Mouse (Mus musculus) left cerebral cortex, adult 11 months (tissue): ENCODE measurements at regions not wholly inside any gene's neighbourhood (a gene's known extent, or its start where the extent isn't known, plus 50 kb on each side); places are given as distances from the start of the nearest gene placed in this dataset.

ENCODE experiments used
- DNase-seq: peaks from one replicate; pipeline ENCODE4 v3.0.0; 2022; ENCODE audit warnings: low spot score

DNA sequence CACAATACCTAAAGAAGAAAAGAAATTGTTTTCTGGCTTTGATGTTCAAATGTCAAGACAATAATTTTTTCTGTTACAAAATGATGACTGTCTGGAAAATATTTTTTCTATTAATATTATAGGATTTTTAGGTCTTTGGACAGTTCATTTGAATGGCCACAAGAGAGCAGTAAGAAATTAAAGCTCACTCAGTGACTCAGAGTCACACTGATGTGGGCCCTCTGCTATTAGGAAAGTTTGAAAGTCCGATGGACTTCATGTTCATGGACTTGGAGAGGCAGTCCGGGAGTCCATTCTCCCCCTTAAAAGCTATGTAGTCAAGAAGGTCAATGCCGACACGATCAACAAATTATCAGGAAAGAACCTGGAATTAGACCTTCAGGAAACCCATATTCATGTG is 657.0 kb downstream of the Mecom start:
- DNase-seq: no peak

DNA sequence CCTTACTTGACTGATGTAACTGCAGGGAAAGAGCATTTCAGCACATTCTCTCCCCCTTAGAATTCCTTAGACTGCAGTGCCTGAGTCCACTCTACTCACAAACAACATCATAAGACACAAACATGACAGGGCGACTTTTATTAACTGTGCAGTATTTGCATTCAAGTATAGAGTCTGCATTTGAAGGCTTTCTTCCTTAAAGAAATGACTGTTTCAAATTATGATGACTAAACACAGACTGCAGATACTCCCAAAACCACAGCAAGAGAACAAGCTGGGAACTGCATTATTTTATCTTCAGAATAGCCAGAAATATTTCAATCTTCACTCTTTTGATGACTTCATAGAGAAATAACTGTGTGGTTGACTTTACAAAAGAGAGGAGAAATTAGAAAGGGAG is 657.5 kb downstream of the Mecom start:
- DNase-seq: no peak

DNA sequence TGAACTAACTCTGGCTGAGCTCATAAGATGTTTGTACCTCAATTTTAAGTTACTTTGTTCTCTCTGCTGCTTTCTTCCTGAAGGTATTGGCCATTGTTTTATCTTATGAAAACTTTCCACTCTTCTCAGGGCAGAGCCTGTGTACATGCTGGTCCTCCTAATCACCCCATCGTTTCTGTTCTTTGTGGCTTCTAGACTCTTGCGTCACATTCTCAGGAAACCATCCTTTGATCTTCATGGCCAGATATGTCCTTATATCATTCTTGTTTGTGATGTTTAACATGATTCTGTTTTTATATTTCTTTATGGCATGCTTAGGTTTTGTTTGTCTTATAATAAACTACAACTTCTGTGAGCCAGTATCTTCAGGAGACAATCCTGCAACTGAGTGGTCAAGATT is 658.2 kb downstream of the Mecom start:
- DNase-seq: no peak

- no peak for DNase-seq
Measured at GRCm38 (mm10) chr3:29879966-29880365, 667.8 kb downstream of the Mecom start.

GRCm38 (mm10) chr3:29875768-29876167 is 672.0 kb downstream of the Mecom start:
- no peak for DNase-seq

DNA sequence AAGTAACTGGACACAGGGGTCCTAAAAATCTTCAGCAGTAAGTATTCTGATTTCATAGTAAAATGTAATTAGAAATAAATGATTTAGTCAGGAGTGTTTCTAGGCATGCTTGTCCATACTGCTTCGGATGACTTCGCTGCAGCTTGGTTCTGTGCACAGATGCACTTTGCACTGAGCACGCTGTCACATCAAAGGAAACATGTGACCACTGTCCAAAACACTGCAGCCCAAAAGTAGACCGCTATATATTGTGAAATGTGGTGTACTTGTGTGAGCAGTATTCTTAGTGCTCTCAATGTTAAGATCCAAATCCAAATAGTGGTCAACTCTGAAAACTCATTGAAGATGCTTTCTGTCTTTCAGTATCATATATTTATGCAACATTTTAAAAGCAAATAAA is 685.4 kb downstream of the Mecom start:
- no peak for DNase-seq

DNA sequence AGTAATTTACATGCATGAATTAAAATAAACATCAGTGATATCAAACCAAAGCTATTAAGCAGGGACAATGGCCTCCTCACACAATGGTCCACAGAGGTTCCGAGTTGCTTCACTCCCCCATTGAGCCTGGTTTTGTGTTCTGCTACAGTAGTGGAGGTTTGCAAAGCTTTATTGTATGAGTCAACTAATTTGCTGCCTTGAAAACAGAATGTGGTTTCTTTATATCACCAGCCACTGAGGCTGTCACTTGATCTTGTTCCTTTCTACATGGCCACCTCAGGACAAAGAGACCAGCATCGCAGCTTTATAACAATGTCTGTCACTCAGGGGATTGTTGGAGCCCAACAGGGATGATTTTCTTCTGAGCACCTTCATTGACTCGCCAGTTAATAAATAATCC is 695.3 kb downstream of the Mecom start:
- DNase-seq: no peak

- no peak for DNase-seq
Measured at GRCm38 (mm10) chr3:29835432-29835831, 712.4 kb downstream of the Mecom start.

GRCm38 (mm10) chr3:29834884-29835283 is 712.9 kb downstream of the Mecom start:
- DNase-seq: no peak

DNA sequence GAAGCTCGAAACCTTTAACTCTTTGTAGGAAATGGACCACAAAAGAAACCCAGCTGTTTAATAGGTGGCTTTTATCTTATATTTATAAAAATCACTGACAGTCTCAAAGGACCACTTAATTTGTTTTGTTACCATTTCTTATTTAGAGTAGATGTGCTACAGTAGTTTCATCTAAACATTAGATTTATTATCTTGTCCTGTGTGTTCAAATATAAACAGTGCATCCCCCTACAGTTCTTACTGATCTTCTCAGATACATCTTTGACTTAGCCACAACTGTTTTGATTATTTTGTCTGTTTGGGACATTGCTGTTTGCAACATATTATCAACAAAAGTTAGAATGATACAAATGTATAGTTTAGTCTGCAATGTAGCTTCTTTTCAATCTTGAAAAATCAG is 716.5 kb downstream of the Mecom start:
- no peak for DNase-seq

- no peak for DNase-seq
Measured at GRCm38 (mm10) chr3:29822622-29823370, 725.0 kb downstream of the Mecom start.

- DNase-seq: no peak
Measured at GRCm38 (mm10) chr3:29816964-29817363, 730.8 kb downstream of the Mecom start.

DNA sequence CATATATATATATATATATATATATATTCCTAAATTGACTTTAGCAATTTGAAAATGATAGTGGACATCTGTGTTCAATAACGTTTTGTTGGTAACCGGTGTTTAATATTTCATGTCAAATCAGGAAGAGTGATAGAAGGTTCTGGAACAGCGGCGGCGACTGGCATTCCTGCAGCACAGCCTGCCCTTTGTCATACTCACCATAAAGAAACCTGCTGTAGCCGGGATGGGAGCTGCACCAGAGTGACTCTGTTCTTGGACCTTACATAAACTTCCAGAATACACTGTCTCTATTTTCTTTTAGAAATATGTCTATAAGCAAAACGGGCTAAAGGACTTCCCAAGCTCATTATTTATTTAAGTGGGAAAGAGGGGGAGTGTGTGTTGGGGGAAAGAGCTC is 731.5 kb downstream of the Egfem1 start:
- DNase-seq: no peak

DNA sequence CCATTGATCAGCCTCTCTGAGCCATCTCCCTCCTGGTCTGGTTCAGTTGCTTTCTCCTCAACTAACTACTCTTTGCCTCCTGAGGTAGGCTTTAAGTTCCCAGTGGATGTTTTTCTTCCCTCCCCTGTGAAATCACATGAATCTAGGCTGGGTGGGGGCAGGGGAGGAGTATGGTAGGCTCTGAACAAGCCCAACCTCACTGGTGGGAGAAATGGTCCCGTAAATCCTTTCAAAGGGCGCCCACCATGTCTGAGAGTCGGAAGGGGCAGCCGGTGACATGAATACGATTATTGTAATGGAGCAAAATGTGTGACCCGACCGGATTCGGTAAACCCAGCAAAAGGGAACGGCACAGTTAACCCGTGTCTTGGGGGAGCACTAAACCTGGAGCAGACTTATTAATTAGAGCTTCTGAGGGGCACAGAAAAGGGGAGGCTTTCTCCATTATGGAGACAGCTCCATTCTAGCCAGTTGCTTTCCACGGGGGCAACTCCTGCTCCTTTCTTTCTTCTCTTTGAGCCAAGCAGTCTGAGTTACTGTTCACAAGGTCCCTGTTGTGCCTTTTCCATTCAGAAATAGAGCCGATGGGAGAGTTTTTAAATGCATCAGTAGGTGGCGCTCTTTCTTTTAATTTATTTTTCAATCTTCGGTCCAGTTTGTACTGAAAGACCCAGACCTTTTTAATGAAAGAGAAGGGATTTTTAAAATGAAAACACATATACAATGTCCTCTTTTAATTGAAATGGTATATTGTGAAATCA is 730.8 kb downstream of the Egfem1 start:
- peak; percentile 10 for DNase-seq

DNA sequence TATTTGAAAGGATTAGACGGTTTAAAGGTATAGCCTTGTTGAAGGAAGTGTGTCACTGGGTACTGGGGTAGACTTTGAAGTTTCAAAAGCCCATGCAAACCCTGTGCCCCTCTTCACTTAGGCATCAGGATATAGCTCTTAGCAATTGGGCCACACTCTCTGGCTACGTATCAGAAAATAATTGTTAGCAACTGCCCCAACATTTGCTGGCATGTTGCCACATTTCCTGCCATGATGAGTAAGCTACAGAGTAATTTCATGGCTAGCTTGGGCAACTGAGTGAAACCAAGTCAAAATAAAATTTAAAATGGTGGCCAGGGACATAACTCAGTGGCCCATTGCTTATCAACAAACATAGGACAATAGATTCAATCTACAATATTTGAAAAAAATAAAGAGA is 724.2 kb downstream of the Egfem1 start:
- DNase-seq: no peak

DNA sequence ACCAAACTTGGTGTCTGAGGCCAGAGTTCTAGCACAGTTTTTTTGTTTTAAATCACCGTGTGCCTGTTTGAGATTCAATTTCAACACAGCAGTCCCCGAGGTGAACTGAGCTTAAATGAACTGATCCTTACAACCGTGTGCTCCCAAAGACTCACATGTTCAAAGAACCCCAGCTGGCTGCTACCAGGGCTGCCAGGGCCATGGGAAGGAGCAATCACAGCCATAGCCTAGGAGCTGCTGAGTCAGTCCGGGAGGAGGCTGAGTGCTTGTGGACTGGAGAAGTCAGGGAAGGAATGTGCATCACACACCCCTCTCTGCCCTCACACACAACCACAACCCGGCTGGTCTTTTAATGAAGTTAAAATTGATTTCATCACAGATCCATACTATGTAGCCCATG is 721.6 kb downstream of the Egfem1 start:
- DNase-seq: no peak

DNA sequence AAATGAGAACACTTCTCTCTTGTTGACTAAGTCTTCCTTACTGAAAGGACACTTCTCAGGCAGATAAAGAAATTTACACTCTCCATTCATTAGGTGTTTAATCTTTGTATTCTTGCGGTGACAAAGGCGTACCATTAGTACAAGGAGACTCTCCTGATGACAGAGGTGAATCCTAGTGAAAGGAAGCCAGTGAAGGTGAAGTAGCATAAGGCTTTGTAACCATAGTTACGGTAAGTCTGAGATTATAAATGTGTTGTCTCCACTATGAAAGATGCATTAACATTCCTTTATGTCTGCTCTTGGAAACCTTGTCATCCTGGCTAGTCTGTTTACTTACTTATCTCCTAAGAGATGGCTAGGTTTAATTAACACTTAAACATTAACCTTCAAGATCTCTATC is 719.3 kb downstream of the Egfem1 start:
- no peak for DNase-seq

- DNase-seq: no peak
Measured at GRCm38 (mm10) chr3:29774365-29774764, 692.5 kb downstream of the Egfem1 start.

- DNase-seq: no peak
Measured at GRCm38 (mm10) chr3:29771194-29771593, 689.4 kb downstream of the Egfem1 start.

- no peak for DNase-seq
Measured at GRCm38 (mm10) chr3:29768592-29768991, 686.8 kb downstream of the Egfem1 start.

DNA sequence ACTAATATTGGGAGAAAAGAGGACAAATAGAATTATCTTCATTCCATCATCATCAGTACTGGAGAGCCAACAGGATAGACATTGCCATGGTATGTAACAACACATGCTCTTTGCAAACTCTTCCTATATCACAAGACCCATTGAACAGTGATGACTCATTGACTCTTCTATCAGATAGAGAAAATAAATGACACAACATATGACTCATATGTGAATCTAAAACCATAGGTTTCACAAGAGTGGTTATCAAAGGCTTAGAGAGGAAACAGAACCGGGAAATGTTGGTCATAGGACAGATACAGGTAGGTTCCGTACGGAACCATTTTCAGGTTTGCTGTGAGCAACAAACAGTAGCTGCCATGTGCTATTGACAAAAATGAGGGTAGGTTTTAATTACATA is 682.2 kb downstream of the Egfem1 start:
- DNase-seq: no peak

GRCm38 (mm10) chr3:29757821-29758494 is 676.1 kb downstream of the Egfem1 start:
- no peak for DNase-seq
